Mouse (Mus musculus) liver, embryonic 14.5 days (tissue): ENCODE data around the gene Ticrr. TPM values are rescaled to one million over a fixed set of nuclear protein-coding genes. Genes with fewer than 3 reads are reported as not detected.
A peak's percentile ranks its signal among the peaks of the same experiment; 100 is the strongest.

Experiments used
- ATAC-seq: fragments of 200-750 bp; cut with Nextera tagmentation; 2 replicates; pipeline ENCODE4 v1.8.0; 2017; ENCODE audit warnings: moderate number of reproducible peaks, mild to moderate bottlenecking, moderate library complexity; ENCODE audit not compliant: insufficient read depth
- DNase-seq, 3 experiments: peaks; one replicate each; pipeline ENCODE4 v3.0.0-alpha.2; 2012 to 2013; ENCODE audit warnings: low read depth in 3 of 3, low spot score in 3 of 3
- H3K27ac ChIP-seq: fragments of 300-500 bp; sonication (generic); 2 replicates; pipeline ENCODE4 v1.5.1; 2014; ENCODE audit warnings: moderate library complexity, mild to moderate bottlenecking, control low read depth, inconsistent platforms
- H3K27me3 ChIP-seq: fragments of 300-500 bp; sonication (generic); 2 replicates; pipeline ENCODE4 v1.6.1; 2014; ENCODE audit warnings: mild to moderate bottlenecking, low read length, moderate library complexity; ENCODE audit not compliant: control insufficient read depth, insufficient read depth
- H3K36me3 ChIP-seq: fragments of 300-500 bp; sonication (generic); replicated peaks from 2 replicates; pipeline ENCODE4 v1.6.1; 2014; ENCODE audit warnings: low read depth; ENCODE audit not compliant: control insufficient read depth, insufficient read depth
- H3K4me1 ChIP-seq, 2 experiments: fragments of 200-500 bp in 1 of 2; fragments of 300-500 bp in 1 of 2; sonication (generic) in 1 of 2; replicated peaks; 2 replicates each; pipeline ENCODE4 v1.6.1; 2012 to 2014; ENCODE audit warnings: antibody characterized with exemption in 1 of 2, inconsistent platforms in 1 of 2, low read length in 1 of 2; ENCODE audit not compliant: control insufficient read depth in 2 of 2, insufficient read depth in 2 of 2
- H3K4me2 ChIP-seq: fragments of 300-500 bp; sonication (generic); 2 replicates; pipeline ENCODE4 v1.6.1; 2014; ENCODE audit warnings: low read depth, mild to moderate bottlenecking, control low read depth, moderate library complexity
- H3K4me3 ChIP-seq, 2 experiments: fragments of 200-500 bp in 1 of 2; fragments of 300-500 bp in 1 of 2; sonication (generic) in 1 of 2; 2 replicates each; pipeline ENCODE4 v1.5.1; 2012 to 2014; ENCODE audit warnings: low read depth in 2 of 2, low read length in 2 of 2, mild to moderate bottlenecking in 2 of 2, control low read depth in 1 of 2, inconsistent platforms in 1 of 2, moderate library complexity in 1 of 2; ENCODE audit not compliant: insufficient read depth in 1 of 2
- H3K9ac ChIP-seq: fragments of 300-500 bp; sonication (generic); replicated peaks from 2 replicates; pipeline ENCODE4 v1.6.1; 2014; ENCODE audit warnings: mild to moderate bottlenecking, control low read depth, moderate library complexity
- H3K9me3 ChIP-seq: fragments of 300-500 bp; sonication (generic); 2 replicates; pipeline ENCODE4 v1.6.1; 2016; ENCODE audit warnings: low read length, mixed read lengths; ENCODE audit not compliant: control insufficient read depth
- CTCF ChIP-seq: IDR thresholded peaks from 2 replicates; pipeline ENCODE4 v1.5.1; 2016; ENCODE audit warnings: antibody characterized with exemption, low read depth, control low read depth
- EP300 ChIP-seq: IDR thresholded peaks from 2 replicates; pipeline ENCODE4 v1.6.1; 2016; ENCODE audit warnings: antibody characterized with exemption, low read depth
- WGBS: fragments of 180-500 bp; shearing (Covaris S2); extraction: QIAGEN DNeasy Blood & Tissue Kit; methylation state at CpG from one replicate; pipeline ENCODE4 v1.1.7; 2014; ENCODE audit not compliant: insufficient replicate concordance; 5-methylcytosine and 5-hydroxymethylcytosine counted together
- polyA plus RNA-seq, 2 experiments: library from polyadenylated mRNA; depleted of rRNA in 1 of 2; stranded (reverse) in 1 of 2; unstranded in 1 of 2; fragments of >200 nt; fragmentation: Nextera tagmentation in 1 of 2; extraction: Ambion mirVana in 1 of 2; gene quantifications; 2 replicates each; pipeline versions ENCODE4 v1.2.1 to v1.2.3; 2012 to 2014

Ticrr gene
- polyA plus RNA-seq, 2 experiments = 3.6 to 6.0 TPM

- Histone ChIP-seq H3K36me3 (no peaks in the 10 kb centered on the region), H3K4me1 (0 out of 4 replicates have a peak, but pooled peaks cover 0 to 4% of the 10 kb centered on the region in 2 experiments), H3K9me3 (no peaks in the 10 kb centered on the region), H3K27ac (no peak overlapping the region), H3K4me2 (peak overlapping the region; percentile 58), H3K4me3 (peak overlapping the region; percentile 1 to 40; a peak in 3 of 4 replicates), H3K27me3 (peaks cover 24% of the 10 kb centered on the region), H3K9ac (no peak overlapping the region)
- 2% methylated on average over 55 of the region's 55 CpGs for WGBS
- ATAC-seq (no peak), DNase-seq (no peak)
- TF ChIP-seq CTCF (no peak), EP300 (no peak)
Measured at GRCm38 (mm10) chr7:79710130-79710607, 50.2 kb downstream of the Ticrr start.

- Histone ChIP-seq H3K4me2 (no peak overlapping the region), H3K27me3 (peaks cover 24% of the 10 kb centered on the region)
- 55% methylated on average over 17 of the region's 17 CpGs for WGBS
Measured at GRCm38 (mm10) chr7:79710831-79711230, 50.8 kb downstream of the Ticrr start.

GRCm38 (mm10) chr7:79715187-79715981 is 55.4 kb downstream of the Ticrr start, which contains the start of gene Kif7:
Gene Kif7 (minus strand): TSS chr7:79715720.
- Histone ChIP-seq H3K4me3 (peak within 1 kb of the TSS; percentile 46 to 55), H3K9me3 (no peaks in the 10 kb centered on the region), H3K4me1 (peaks cover 0 to 8% of the 10 kb centered on the region in 2 experiments; a peak in 2 of 4 replicates), H3K4me2 (peak within 1 kb of the TSS; percentile 70), H3K9ac (no peak within 1 kb of the TSS), H3K27me3 (peaks cover 9% of the 10 kb centered on the region), H3K36me3 (no peaks in the 10 kb centered on the region), H3K27ac (no peak within 1 kb of the TSS)
- ATAC-seq (peak; percentile 84), DNase-seq (peak; percentile 31 to 42 (median 39))
- no peak for TF ChIP-seq CTCF
- TF ChIP-seq EP300 = no peak
- 1% methylated on average over 52 of the region's 55 CpGs for WGBS

More at GRCm38 (mm10) chr7:79710831-79711230, 50.8 kb downstream of the Ticrr start:
- no peak overlapping the region for H3K27ac ChIP-seq
- H3K4me3 ChIP-seq = no peak overlapping the region
- H3K9me3 ChIP-seq = no peaks in the 10 kb centered on the region
- 0 out of 4 replicates have a peak, but pooled peaks cover 0 to 4% of the 10 kb centered on the region in 2 experiments for H3K4me1 ChIP-seq
- no peak for TF ChIP-seq CTCF
- TF ChIP-seq EP300 = no peak
- no peaks in the 10 kb centered on the region for H3K36me3 ChIP-seq
- ATAC-seq (no peak), DNase-seq (no peak)
- no peak overlapping the region for H3K9ac ChIP-seq

GRCm38 (mm10) chr7:79721386-79721977 is 61.5 kb downstream of the Ticrr start:
- WGBS = under 1% methylated on average over 44 of the region's 48 CpGs
- Histone ChIP-seq H3K36me3 (no peaks in the 10 kb centered on the region), H3K9ac (no peak overlapping the region), H3K4me3 (peak overlapping the region; percentile 35 to 39), H3K27ac (no peak overlapping the region), H3K4me1 (no peaks in the 10 kb centered on the region), H3K4me2 (peak overlapping the region; percentile 52), H3K27me3 (peaks cover 11% of the 10 kb centered on the region), H3K9me3 (no peaks in the 10 kb centered on the region)
- ATAC-seq (0 out of 2 replicates have a peak, but pooled peaks have one; percentile 23), DNase-seq (no peak)
- TF ChIP-seq EP300 (no peak), CTCF (no peak)

GRCm38 (mm10) chr7:79727091-79727490 is 67.1 kb downstream of the Ticrr start:
- TF ChIP-seq CTCF (peak; percentile 85), EP300 (no peak)
- 9% methylated on average over 2 of the region's 2 CpGs for WGBS
- Histone ChIP-seq H3K36me3 (no peaks in the 10 kb centered on the region), H3K27me3 (no peaks in the 10 kb centered on the region; the same call in 1 of the 2 replicates), H3K9ac (no peak overlapping the region), H3K9me3 (no peaks in the 10 kb centered on the region), H3K4me2 (no peak overlapping the region), H3K27ac (no peak overlapping the region), H3K4me1 (no peaks in the 10 kb centered on the region), H3K4me3 (no peak overlapping the region)
- ATAC-seq = no peak
- DNase-seq = peak in 1 of 3 experiments; percentile 28
